Mouse (Mus musculus) small intestine, adult 2 months (tissue): ENCODE measurements around the gene Ift43.

Experiments used
- CTCF ChIP-seq: fragments of 200-500 bp; IDR thresholded peaks from 2 replicates; pipeline ENCODE4 v1.5.1; 2012; ENCODE audit warnings: low read depth, mild to moderate bottlenecking, control low read depth, inconsistent platforms, low read length, moderate library complexity, mixed read lengths; ENCODE audit not compliant: insufficient replicate concordance, insufficient read length; ENCODE audit errors: extremely low read depth
- POLR2A ChIP-seq: fragments of 200-500 bp; IDR thresholded peaks from 2 replicates; pipeline ENCODE4 v1.6.1; 2012; ENCODE audit warnings: low read depth, mild to moderate bottlenecking, control low read depth, inconsistent platforms, low read length, moderate library complexity

- no peak for TF ChIP-seq CTCF
- no peak for TF ChIP-seq POLR2A
These were observed 5.7 kb downstream of the Ift43 start for GRCm38 (mm10) chr12:86088042-86088441.
